Mouse (Mus musculus) right cerebral cortex, postnatal 4 days (tissue): ENCODE data around the gene Rgma.

Source experiments
- DNase-seq: peaks from one replicate; pipeline ENCODE4 v3.0.0-alpha.2; 2022

The Rgma gene

GRCm38 (mm10) chr7:73402671-73403070 lies 27.4 kb downstream of the Rgma start:
- no peak for DNase-seq

DNA sequence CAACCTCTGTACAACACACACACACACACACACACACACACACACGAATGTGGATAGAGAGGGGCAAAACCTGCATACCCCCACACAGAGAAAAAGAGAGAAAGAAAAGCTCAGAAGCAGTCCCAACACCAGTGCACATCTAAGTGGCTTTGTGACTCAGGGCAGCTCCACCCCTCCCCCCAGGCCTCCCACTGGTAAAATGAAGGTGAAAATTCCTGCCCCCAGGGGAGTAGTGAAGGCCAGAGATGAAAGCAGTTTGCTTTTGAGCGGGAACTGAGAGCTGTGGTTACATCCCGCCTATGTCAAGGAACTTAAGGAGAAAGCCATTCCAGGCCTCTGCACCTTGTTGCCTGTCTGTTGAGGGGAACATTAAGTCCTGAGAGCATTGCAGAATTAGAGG lies 28.2 kb downstream of the Rgma start:
- DNase-seq: no peak

GRCm38 (mm10) chr7:73405550-73405949 lies 30.2 kb downstream of the Rgma start:
- DNase-seq: no peak

DNA sequence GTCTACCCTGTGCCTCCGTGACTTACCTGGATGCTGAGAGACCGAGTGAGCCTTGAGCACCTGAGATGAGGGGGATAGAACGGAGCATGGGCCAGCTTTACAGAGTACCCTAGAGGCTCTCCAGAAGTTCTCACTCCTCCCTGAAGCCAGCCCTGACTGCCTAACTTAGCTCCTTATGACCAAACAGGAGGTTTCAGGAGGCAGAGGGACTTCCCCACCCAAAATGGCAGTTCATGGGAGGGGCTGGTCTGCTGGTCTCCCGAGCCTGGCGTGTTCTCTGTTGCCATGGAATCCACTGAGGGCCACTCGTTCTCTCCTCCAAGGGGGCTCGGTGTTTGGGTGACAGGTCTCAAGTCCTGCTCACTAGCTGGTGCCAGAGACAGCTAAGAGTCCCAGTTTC lies 36.2 kb downstream of the Rgma start:
- no peak for DNase-seq

GRCm38 (mm10) chr7:73411986-73412385 lies 36.7 kb downstream of the Rgma start:
- no peak for DNase-seq

- no peak for DNase-seq
These were observed 37.1 kb downstream of the Rgma start for GRCm38 (mm10) chr7:73412419-73412818.

DNA sequence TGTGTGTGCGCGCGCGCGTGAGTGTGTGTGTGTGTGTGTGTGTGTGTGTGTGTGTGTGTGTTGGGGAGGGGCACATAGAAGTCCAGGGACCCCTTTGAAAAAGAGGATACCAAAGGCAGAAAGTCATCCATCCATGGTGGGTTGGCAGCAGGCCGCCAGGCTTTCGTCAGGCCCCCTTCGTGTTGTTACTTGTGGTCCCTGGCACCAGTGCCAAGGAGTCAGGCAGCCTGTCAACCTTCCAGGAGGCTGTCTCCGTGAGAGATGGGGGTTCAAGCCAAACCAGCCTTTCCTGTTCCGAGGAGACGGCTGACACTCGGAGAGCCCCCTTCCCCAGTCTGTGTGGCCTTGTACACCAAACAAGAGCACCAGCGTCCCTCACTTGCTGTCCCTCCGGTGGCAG lies 38.9 kb downstream of the Rgma start:
- no peak for DNase-seq

GRCm38 (mm10) chr7:73419375-73419774 lies 44.1 kb downstream of the Rgma start:
- peak; percentile 25 for DNase-seq

GRCm38 (mm10) chr7:73420827-73421226 lies 45.5 kb downstream of the Rgma start:
- DNase-seq: no peak

DNA sequence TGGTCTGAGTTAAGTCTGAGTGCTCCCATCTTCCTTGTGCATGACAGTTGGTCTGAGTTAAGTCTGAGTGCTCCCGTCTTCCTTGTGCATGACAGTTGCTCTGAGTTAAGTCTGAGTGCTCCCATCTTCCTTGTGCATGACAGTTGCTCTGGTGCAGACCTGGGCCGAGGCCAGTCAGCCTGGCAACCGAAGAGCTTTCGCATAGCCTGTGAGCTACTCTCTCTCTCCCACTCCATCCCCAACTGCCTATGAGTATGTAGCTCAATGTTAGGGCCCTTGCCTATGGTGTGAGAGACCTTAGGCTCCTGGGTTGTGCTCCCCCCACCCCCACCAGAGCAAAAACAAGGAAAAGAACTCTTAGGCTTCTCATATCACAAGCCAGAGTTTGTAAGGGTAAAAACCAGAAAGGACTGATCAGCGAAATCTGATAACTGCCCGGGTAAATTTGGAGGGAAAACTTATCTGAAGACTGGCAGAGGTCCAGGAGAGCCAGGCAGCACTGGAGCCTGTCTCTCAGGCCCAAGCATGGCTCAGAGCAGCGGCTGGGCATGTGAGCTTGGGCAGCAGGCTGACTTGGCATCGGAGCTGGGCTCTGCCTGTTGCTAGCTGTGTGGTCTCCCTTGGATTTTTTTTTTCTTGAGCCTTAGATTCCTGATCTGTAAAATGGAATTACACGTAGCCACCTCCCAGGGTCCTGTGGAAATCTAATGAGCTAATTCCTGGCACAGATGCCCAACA lies 46.1 kb downstream of the Rgma start:
- peak; percentile 37 for DNase-seq

- peak; percentile 78 for DNase-seq
These were observed 47.2 kb downstream of the Rgma start for GRCm38 (mm10) chr7:73422223-73423113.

DNA sequence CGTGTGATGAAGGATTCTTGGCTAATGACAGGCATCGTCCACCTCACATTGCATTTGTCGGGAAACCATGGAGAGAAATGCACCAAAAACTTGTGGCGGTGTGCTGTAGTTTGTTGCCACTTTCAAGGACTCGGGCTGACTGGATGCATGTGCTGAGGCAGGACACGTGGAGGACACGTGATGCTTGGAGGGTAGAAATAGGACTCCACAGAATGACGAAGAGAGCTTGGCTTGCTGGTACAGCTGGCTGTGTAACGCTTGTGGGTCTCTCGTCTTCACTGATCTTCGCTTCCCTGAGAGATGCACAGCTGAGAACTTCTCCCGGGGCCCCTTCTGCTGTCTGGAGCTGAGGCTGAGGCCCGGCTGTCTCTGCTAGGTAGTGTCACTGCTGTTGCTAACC lies 47.9 kb downstream of the Rgma start:
- peak; percentile 44 for DNase-seq

DNA sequence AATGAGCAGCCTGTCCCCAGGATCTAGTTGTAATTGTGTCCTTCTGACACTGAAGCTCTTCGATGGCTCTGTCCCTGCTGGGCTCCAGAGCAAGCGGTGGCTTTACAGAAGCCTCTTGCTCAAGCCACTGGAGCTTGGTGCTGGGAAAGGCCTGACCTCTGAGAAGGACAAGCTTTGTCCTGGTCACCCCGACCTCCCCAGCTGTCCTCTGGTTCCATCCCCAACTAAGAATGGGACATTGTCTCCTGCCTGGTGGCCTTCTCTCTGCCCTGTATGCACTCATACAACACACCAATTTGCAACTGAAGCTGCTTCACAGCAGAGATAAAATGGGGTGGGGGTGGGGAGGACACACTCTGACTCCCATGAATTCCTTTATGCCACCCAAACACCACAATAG lies 48.9 kb downstream of the Rgma start:
- peak; percentile 16 for DNase-seq

GRCm38 (mm10) chr7:73424705-73425104 lies 49.4 kb downstream of the Rgma start:
- peak; percentile 53 for DNase-seq

- no peak for DNase-seq
These were observed 50.1 kb downstream of the Rgma start for GRCm38 (mm10) chr7:73425451-73425850.

DNA sequence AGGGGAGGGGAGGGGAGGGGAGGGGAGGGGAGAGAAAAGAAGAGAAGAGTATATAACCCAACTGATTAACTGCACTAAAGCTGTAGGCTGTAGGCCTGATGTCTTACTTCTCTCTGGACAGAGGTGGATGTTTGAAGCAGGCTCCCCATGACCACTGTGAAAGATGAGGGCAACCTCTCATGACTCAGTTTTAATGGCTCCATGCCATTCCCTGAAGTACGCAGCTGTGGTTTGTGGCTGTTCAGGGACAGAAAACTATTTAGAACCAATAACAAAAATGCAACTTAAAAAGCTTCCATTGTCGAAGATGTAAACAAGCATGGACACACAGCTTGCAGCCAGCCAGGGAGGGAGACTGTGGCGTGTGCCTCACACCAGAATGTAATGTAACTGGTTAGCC lies 50.9 kb downstream of the Rgma start:
- no peak for DNase-seq

- DNase-seq: no peak
These were observed 51.6 kb downstream of the Rgma start for GRCm38 (mm10) chr7:73426752-73427386.

DNA sequence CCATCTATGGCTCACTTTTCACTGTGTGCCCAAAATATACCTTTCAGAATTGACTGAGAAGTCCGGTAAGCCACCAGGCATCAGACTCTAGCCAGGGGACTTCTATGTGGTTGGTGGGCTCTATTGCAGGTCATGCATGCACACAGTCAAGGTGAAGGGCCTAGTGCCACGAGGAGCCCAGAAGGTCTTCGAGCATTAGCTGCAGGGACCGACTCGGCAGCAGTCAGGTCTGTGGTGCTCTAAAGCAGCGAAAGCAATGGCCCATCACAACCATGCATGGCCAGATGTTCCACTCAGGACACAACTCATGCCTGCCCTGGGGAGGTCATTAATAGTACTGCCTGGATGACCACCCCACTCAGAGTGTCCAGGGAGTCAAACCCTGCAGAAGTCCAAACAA lies 52.5 kb downstream of the Rgma start:
- DNase-seq: no peak

DNA sequence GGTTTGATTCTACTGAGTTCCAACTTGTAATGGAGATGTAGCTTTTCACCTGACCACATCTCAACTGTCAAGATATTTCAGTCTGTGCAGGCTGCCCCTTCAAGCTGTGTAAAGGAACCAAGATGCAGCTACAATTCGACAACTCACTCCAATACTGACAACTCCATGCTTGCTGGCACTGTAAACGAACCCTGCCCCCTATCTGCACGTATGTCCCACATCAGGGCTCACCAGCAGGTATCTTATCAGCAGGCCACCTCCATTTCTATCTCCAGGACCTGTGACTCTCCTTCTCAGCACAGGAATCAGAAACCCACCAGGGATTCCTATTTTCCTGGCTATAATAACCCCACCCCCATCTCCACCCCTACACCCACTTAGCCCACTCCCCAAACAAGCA lies 53.2 kb downstream of the Rgma start:
- DNase-seq: no peak

DNA sequence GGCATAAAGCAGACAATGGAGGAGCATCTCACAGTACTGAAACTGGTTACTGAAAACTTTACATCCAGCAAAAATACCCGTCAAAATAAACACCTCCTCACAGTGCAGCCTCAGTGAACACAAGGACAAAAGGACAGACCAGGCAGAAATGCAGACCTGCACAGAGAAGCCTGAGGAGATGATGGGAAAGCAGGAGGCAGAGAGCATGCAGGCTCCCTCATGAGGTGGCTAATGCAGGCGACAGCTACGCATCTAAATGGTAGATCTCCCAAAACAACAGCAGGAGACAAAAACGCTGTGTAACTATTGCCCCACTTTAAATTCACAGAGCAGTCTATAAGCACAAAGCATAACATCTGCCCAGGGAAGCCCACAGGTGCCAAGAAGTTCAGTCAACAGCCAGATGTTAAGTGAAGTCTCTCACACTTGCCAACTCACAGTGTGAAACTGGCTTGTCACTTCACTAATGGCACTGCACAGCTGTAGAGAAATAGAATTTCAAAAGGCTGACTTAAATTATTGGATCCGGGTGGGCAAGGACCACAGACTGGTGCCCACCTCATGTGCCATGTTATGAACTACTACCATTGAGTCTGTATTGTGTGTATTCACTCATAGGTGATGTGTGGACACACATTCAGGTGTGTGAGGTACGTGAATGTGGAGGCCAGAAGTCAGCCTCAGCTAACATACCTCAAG lies 58.5 kb downstream of the Rgma start:
- no peak for DNase-seq

DNA sequence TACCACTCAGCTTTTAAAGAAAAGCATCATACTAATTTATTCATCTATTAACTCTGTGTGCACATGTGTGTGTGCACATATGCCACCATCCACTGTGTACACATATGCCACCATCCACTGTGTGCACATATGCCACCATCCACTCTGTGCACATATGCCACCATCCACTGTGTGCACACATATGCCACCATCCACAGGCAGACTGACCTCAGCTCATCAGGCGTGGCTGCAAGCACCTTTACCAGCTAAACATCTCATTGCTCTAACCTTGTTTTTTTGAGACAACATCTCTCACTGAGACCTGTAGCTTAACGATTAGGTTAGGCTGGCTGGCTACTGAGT lies 59.0 kb downstream of the Rgma start:
- DNase-seq: no peak

DNA sequence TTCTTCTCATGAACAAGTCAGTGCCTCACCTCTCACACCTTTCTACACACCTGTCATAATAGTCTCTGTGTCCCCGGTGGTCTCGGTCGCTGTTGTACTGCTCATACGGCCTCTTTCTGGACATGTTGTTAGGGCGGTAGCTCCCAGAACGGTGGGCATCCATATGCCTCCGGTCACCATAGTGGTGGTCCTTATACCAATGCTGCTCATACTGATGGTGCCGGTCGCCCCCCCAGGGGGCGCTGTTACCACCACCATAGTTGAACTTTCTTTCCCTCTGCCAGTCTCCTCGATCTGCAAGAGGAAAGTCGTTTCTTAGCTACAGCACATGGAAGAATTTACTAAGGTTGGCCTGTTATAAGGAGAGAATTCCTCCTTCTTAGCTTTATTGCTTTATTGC lies 60.4 kb downstream of the Rgma start:
- peak; percentile 40 for DNase-seq

- no peak for DNase-seq
These were observed 66.5 kb downstream of the Rgma start for GRCm38 (mm10) chr7:73441802-73442201.
